Mouse (Mus musculus): ENCODE measurements around the gene Tbx15. TPM values are rescaled to one million over a fixed set of nuclear protein-coding genes. Genes with fewer than 3 reads are reported as not detected.
"Not testable (repeated sequence)": the region's sequence is repeated elsewhere in the genome, so short reads cannot be mapped to it uniquely, and the experiment has no call there.

Gene Tbx15
- polyA plus RNA-seq, 1 experiment from 2014 or later = 0.92 TPM

DNA sequence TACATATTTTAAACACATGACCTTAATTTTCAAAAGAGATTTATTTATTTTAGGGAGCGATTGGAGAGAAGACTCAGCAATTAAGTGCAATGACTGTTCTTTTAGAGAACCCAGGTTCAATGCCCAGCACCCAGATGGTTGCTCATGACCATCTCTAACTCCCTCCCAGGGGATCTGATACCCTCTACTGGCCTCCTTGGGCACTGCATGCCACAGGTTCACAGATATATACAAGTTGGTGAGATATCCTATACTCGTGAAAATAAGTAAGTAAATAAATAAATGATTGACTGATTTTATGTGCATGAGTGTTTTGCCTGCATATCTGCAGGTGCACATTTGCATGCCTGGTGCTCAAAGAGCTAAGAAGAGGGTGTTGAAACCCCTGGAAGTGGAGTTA is 48.1 kb downstream of the Tbx15 start:
- DNase-seq (no peak), ATAC-seq (ENCODE audit: low FRiP score, low TSS enrichment) (no peak)
- Histone ChIP-seq H3K9ac (replicated peaks; ENCODE audit: low read length) (no peak overlapping the region), H3K9me3 (ENCODE audit: control insufficient read depth, low read length) (no peaks in the 10 kb centered on the region), H3K4me2 (ENCODE audit: low read length) (no peak overlapping the region), H3K27ac (replicated peaks; ENCODE audit: low read depth, low read length) (no peak overlapping the region), H3K27me3 (ENCODE audit: control insufficient read depth, insufficient read depth, low read length) (no peaks in the 10 kb centered on the region), H3K4me3 (replicated peaks; ENCODE audit: low read depth, low read length) (no peak overlapping the region), H3K36me3 (ENCODE audit: control insufficient read depth, insufficient read depth, low read length) (no peaks in the 10 kb centered on the region), H3K4me1 (ENCODE audit: control insufficient read depth, insufficient read depth, low read length) (no peaks in the 10 kb centered on the region)
- WGBS = 63% methylated on average over 2 of the region's 2 CpGs

GRCm38 (mm10) chr3:99290064-99290702 is 50.0 kb downstream of the Tbx15 start:
- no peak overlapping the region for H3K9ac ChIP-seq (replicated peaks; ENCODE audit: low read length)
- peak; percentile 65; the same call in 1 of the 2 replicates for ATAC-seq (ENCODE audit: low FRiP score, low TSS enrichment)

GRCm38 (mm10) chr3:99290878-99291277 is 50.7 kb downstream of the Tbx15 start:
- Histone ChIP-seq H3K27me3 (ENCODE audit: control insufficient read depth, insufficient read depth, low read length) (no peaks in the 10 kb centered on the region), H3K27ac (replicated peaks; ENCODE audit: low read depth, low read length) (no peak overlapping the region), H3K4me1 (ENCODE audit: control insufficient read depth, insufficient read depth, low read length) (no peaks in the 10 kb centered on the region), H3K9me3 (ENCODE audit: control insufficient read depth, low read length) (no peaks in the 10 kb centered on the region), H3K4me3 (replicated peaks; ENCODE audit: low read depth, low read length) (no peak overlapping the region), H3K9ac (replicated peaks; ENCODE audit: low read length) (no peak overlapping the region), H3K36me3 (ENCODE audit: control insufficient read depth, insufficient read depth, low read length) (no peaks in the 10 kb centered on the region), H3K4me2 (ENCODE audit: low read length) (no peak overlapping the region)
- ATAC-seq (ENCODE audit: low FRiP score, low TSS enrichment) (no peak), DNase-seq (no peak)
- WGBS = 84% methylated on average over 2 of the region's 2 CpGs

More at GRCm38 (mm10) chr3:99290064-99290702, 50.0 kb downstream of the Tbx15 start:
- WGBS = 34% methylated on average over 6 of the region's 6 CpGs
- no peaks in the 10 kb centered on the region for H3K4me1 ChIP-seq (ENCODE audit: control insufficient read depth, insufficient read depth, low read length)
- H3K27ac ChIP-seq (replicated peaks; ENCODE audit: low read depth, low read length) = no peak overlapping the region
- H3K4me3 ChIP-seq (replicated peaks; ENCODE audit: low read depth, low read length) = no peak overlapping the region
- peak; percentile 68 for DNase-seq
- no peaks in the 10 kb centered on the region for H3K36me3 ChIP-seq (ENCODE audit: control insufficient read depth, insufficient read depth, low read length)
- no peaks in the 10 kb centered on the region for H3K9me3 ChIP-seq (ENCODE audit: control insufficient read depth, low read length)
- no peaks in the 10 kb centered on the region for H3K27me3 ChIP-seq (ENCODE audit: control insufficient read depth, insufficient read depth, low read length)
- no peak overlapping the region for H3K4me2 ChIP-seq (ENCODE audit: low read length)

GRCm38 (mm10) chr3:99291386-99291785 is 51.2 kb downstream of the Tbx15 start:
- Histone ChIP-seq H3K27me3 (ENCODE audit: control insufficient read depth, insufficient read depth, low read length) (no peaks in the 10 kb centered on the region), H3K4me2 (ENCODE audit: low read length) (no peak overlapping the region), H3K9me3 (ENCODE audit: control insufficient read depth, low read length) (no peaks in the 10 kb centered on the region), H3K9ac (replicated peaks; ENCODE audit: low read length) (no peak overlapping the region), H3K36me3 (ENCODE audit: control insufficient read depth, insufficient read depth, low read length) (no peaks in the 10 kb centered on the region), H3K4me3 (replicated peaks; ENCODE audit: low read depth, low read length) (no peak overlapping the region), H3K4me1 (ENCODE audit: control insufficient read depth, insufficient read depth, low read length) (no peaks in the 10 kb centered on the region), H3K27ac (replicated peaks; ENCODE audit: low read depth, low read length) (no peak overlapping the region)
- ATAC-seq (ENCODE audit: low FRiP score, low TSS enrichment) (no peak), DNase-seq (no peak)

GRCm38 (mm10) chr3:99292531-99292931 is 52.4 kb downstream of the Tbx15 start:
- ATAC-seq (ENCODE audit: low FRiP score, low TSS enrichment) = no peak
- H3K27ac ChIP-seq (replicated peaks; ENCODE audit: low read depth, low read length) = no peak overlapping the region
- 72% methylated on average over 3 of the region's 3 CpGs for WGBS
- no peak overlapping the region for H3K4me2 ChIP-seq (ENCODE audit: low read length)
- no peak overlapping the region for H3K9ac ChIP-seq (replicated peaks; ENCODE audit: low read length)
- no peaks in the 10 kb centered on the region for H3K4me1 ChIP-seq (ENCODE audit: control insufficient read depth, insufficient read depth, low read length)
- no peaks in the 10 kb centered on the region for H3K36me3 ChIP-seq (ENCODE audit: control insufficient read depth, insufficient read depth, low read length)
- H3K27me3 ChIP-seq (ENCODE audit: control insufficient read depth, insufficient read depth, low read length) = no peaks in the 10 kb centered on the region
- no peaks in the 10 kb centered on the region for H3K9me3 ChIP-seq (ENCODE audit: control insufficient read depth, low read length)
- no peak overlapping the region for H3K4me3 ChIP-seq (replicated peaks; ENCODE audit: low read depth, low read length)
- DNase-seq = no peak

- H3K4me3 ChIP-seq (replicated peaks; ENCODE audit: low read depth, low read length); ATAC-seq (ENCODE audit: low FRiP score, low TSS enrichment); H3K36me3 ChIP-seq (ENCODE audit: control insufficient read depth, insufficient read depth, low read length); H3K27ac ChIP-seq (replicated peaks; ENCODE audit: low read depth, low read length); DNase-seq; H3K9me3 ChIP-seq (ENCODE audit: control insufficient read depth, low read length); H3K4me1 ChIP-seq (ENCODE audit: control insufficient read depth, insufficient read depth, low read length); H3K9ac ChIP-seq (replicated peaks; ENCODE audit: low read length); H3K4me2 ChIP-seq (ENCODE audit: low read length); H3K27me3 ChIP-seq (ENCODE audit: control insufficient read depth, insufficient read depth, low read length): not testable (repeated sequence)
- 56% methylated on average over 1 of the region's 1 CpGs for WGBS
These were observed 54.0 kb downstream of the Tbx15 start for GRCm38 (mm10) chr3:99294209-99294608.

DNA sequence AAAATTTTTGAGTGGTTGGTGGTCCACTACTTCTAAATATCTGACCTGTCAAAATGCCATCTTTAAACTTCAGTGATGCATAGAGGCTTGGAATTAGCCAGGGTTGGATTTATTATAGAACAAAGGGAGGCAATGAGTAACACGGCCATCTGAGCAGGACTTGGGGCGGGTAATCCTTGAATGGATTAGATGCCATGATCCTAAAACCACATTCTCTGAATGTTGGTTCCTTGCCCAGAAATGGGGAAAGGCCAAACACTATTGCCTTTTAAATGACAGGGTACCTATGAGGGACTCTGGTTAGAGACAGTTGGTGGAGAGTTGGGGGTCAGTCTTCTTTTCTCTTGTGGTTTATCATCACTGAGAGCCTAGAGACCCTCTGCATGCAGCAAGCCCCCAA is 55.1 kb downstream of the Tbx15 start:
- H3K9me3 ChIP-seq (ENCODE audit: control insufficient read depth, low read length) = no peaks in the 10 kb centered on the region
- no peak overlapping the region for H3K9ac ChIP-seq (replicated peaks; ENCODE audit: low read length)
- no peak overlapping the region for H3K27ac ChIP-seq (replicated peaks; ENCODE audit: low read depth, low read length)
- WGBS = 55% methylated on average over 2 of the region's 2 CpGs
- no peaks in the 10 kb centered on the region for H3K36me3 ChIP-seq (ENCODE audit: control insufficient read depth, insufficient read depth, low read length)
- DNase-seq (no peak), ATAC-seq (ENCODE audit: low FRiP score, low TSS enrichment) (no peak)
- H3K27me3 ChIP-seq (ENCODE audit: control insufficient read depth, insufficient read depth, low read length) = no peaks in the 10 kb centered on the region
- H3K4me2 ChIP-seq (ENCODE audit: low read length) = no peak overlapping the region
- no peak overlapping the region for H3K4me3 ChIP-seq (replicated peaks; ENCODE audit: low read depth, low read length)
- H3K4me1 ChIP-seq (ENCODE audit: control insufficient read depth, insufficient read depth, low read length) = no peaks in the 10 kb centered on the region

DNA sequence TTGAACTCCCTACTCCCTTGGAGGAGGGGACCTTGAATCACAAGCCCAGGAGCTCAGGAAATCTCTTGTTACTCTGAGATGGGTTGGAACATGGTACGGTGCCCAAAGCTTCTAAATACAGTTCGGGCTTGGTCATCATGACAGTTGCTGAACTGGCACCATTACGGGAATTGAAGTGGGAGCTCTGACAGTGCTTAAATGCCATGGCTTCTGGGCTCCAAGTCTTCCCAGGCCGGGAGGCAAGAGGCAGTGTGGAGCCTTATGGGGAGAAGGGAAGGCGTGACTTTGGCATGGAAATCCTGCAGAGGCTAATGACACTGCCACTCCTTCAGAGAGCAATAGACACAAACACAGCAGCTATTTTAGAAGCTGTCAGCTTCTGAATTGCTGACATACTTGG is 56.0 kb downstream of the Tbx15 start:
- H3K27ac ChIP-seq (replicated peaks; ENCODE audit: low read depth, low read length) = no peak overlapping the region
- no peak for DNase-seq
- no peaks in the 10 kb centered on the region for H3K27me3 ChIP-seq (ENCODE audit: control insufficient read depth, insufficient read depth, low read length)
- no peak overlapping the region for H3K4me2 ChIP-seq (ENCODE audit: low read length)
- no peaks in the 10 kb centered on the region for H3K36me3 ChIP-seq (ENCODE audit: control insufficient read depth, insufficient read depth, low read length)
- no peak overlapping the region for H3K4me3 ChIP-seq (replicated peaks; ENCODE audit: low read depth, low read length)
- H3K9ac ChIP-seq (replicated peaks; ENCODE audit: low read length) = no peak overlapping the region
- WGBS = 89% methylated on average over 5 of the region's 5 CpGs
- H3K9me3 ChIP-seq (ENCODE audit: control insufficient read depth, low read length) = no peaks in the 10 kb centered on the region
- no peak for ATAC-seq (ENCODE audit: low FRiP score, low TSS enrichment)
- no peaks in the 10 kb centered on the region for H3K4me1 ChIP-seq (ENCODE audit: control insufficient read depth, insufficient read depth, low read length)

GRCm38 (mm10) chr3:99300846-99301245 is 60.7 kb downstream of the Tbx15 start:
- H3K9me3 ChIP-seq (ENCODE audit: control insufficient read depth, low read length) = no peaks in the 10 kb centered on the region
- no peak overlapping the region for H3K4me2 ChIP-seq (ENCODE audit: low read length)
- no peaks in the 10 kb centered on the region for H3K36me3 ChIP-seq (ENCODE audit: control insufficient read depth, insufficient read depth, low read length)
- H3K27ac ChIP-seq (replicated peaks; ENCODE audit: low read depth, low read length) = no peak overlapping the region
- no peak overlapping the region for H3K9ac ChIP-seq (replicated peaks; ENCODE audit: low read length)
- no peaks in the 10 kb centered on the region for H3K27me3 ChIP-seq (ENCODE audit: control insufficient read depth, insufficient read depth, low read length)
- no peaks in the 10 kb centered on the region for H3K4me1 ChIP-seq (ENCODE audit: control insufficient read depth, insufficient read depth, low read length)
- no peak for ATAC-seq (ENCODE audit: low FRiP score, low TSS enrichment)
- WGBS = 91% methylated on average over 2 of the region's 2 CpGs
- no peak for DNase-seq
- H3K4me3 ChIP-seq (replicated peaks; ENCODE audit: low read depth, low read length) = no peak overlapping the region
